Mouse (Mus musculus): ENCODE results near the gene Bdh1.

- TF ChIP-seq CTCF (IDR thresholded peaks at IDR 0.05; ENCODE audit: low read depth) (no peak), EP300 (optimal IDR thresholded peaks at IDR 0.05) (no peak)
Observed at GRCm38 (mm10) chr16:31464953-31465352, 42.9 kb downstream of the Bdh1 start.
